Mouse (Mus musculus) hematopoietic multipotent progenitor cell, adult 10-12 weeks (in vitro differentiated cells): ENCODE results near the gene 1700008O03Rik. TPM values are rescaled to one million over a fixed set of nuclear protein-coding genes. Genes with fewer than 3 reads are reported as not detected.

ENCODE experiments used
- polyA plus RNA-seq: library from polyadenylated mRNA; stranded (reverse); fragments of >175 nt; gene quantifications from 2 replicates; pipeline ENCODE4 v1.2.3, GENCODE M21; 2012; ENCODE audit warnings: low replicate concordance

1700008O03Rik gene
- 0.36 and 0.40 TPM in 2 replicates for polyA plus RNA-seq

DNA sequence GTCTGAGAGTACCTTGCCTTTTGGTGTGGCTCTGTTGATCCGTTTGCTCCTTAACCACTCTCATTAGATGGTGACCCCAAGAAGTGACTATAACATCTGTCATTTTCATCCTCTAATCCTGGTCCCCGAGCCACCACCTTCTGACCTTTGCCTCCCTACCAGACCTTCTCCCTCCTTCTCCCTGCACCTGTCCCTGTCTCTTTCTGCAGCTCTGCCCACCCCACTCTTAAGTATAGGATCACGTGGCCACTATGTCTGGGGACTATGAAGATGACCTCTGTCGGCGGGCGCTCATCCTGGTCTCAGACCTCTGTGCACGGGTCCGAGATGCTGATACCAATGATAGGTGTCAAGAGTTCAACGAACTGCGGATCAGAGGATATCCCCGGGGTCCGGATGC lies at the start of gene 1700008O03Rik:
1700008O03Rik (minus strand) TSS at position 101 of the 400 bp plus-strand sequence.

DNA sequence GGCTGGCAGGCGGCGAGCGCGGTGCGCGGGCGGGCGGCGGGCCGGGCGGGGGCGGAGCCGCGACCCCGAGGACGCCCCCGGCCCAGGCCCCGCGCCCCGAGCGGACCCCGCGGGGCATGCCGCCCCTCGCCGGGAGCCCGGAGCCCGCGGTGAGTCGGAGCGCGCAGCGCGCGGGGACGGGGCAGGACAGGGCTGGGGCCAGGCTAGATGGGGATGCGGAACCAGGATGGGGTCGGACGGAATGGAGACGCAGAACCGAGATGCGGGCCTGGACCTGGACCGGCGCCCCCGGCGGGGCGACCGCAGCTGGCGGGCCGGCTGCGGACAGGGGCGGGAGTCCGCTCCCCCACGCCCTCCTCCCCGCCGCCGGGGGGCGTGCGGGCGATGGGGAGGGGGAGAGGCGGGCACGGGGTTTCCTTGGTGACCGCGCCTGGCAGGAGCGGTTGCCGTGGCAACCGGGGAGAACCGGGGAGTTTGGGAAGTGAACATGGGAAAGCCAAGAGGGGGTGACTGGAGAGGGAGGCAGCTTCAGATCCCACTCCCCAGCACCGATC lies 43.4 kb upstream of the 1700008O03Rik start, which contains the start of gene Lrrc4b:
Lrrc4b (plus strand) TSS at position 51 of the 554 bp plus-strand sequence.

DNA sequence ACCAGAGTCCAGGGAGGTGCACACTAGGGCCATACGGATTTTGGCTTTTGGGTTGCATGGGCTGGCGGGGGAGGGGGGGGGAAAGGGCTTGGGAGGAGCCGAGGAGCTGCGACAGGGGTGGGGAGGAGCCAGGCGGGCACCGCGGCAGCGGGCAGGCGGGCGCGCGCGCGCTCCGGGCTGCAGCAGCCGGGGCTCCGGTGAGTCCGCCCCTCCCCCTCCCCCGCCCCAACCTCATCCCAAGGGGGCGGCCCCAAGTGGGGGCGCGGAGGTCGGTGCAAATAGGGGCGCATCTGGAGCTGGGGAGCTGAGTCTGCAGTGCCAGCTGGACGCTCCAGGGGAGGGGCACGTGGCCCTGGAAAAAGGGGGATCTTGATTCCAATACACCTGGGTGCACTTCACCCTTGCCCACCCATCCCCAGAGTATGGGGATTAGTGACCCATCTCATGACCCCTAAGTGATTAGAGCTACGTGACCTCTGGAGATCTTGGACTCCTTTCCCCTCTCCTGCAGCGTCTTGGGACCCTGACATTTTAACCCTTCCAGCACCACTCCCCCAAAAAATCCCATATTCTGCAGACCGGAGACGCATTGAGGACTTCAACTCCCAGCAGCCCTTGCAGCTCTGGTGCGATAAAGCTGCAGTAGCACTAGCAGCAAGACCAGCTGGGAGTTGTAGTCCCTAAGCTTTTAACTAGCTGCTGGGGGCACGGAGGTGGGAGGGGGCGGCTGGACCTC lies 1.5 kb downstream of the 1700008O03Rik start, which contains the start of gene Syt3:
Syt3 (plus strand) TSS at position 123 of the 736 bp plus-strand sequence.

Other genes with a start within 250 kb of the 1700008O03Rik start
- not detected in 2 replicates for gene Klk1b16, start 249.1 kb downstream of the 1700008O03Rik start, polyA plus RNA-seq
- not detected in 2 replicates for gene Klk1b24, start 197.6 kb downstream of the 1700008O03Rik start, polyA plus RNA-seq
- not detected in 2 replicates for gene Klk1b3, start 187.6 kb downstream of the 1700008O03Rik start, polyA plus RNA-seq
- not detected in 2 replicates for gene Klk1b4, start 178.4 kb downstream of the 1700008O03Rik start, polyA plus RNA-seq
- gene Klk1b5, start 169.9 kb downstream of the 1700008O03Rik start, polyA plus RNA-seq, result not detected in 2 replicates
- gene Klk1, start 160.5 kb downstream of the 1700008O03Rik start, polyA plus RNA-seq, result 16.7 and 28.0 TPM in 2 replicates
- not detected in 2 replicates for gene Gm36864, start 149.6 kb downstream of the 1700008O03Rik start, polyA plus RNA-seq
- 0.10 TPM in 1 of 2 replicates, not detected in the other for gene 1700028J19Rik, start 139.1 kb downstream of the 1700008O03Rik start, polyA plus RNA-seq
- 155 and 164 TPM in 2 replicates for gene 2410002F23Rik, start 139.1 kb downstream of the 1700008O03Rik start, polyA plus RNA-seq
- not detected in 2 replicates for gene Acp4, start 128.4 kb downstream of the 1700008O03Rik start, polyA plus RNA-seq
- not detected in 2 replicates for gene Gm15517, start 124.4 kb downstream of the 1700008O03Rik start, polyA plus RNA-seq
- 1.6 and 1.7 TPM in 2 replicates for gene Clec11a, start 78.9 kb downstream of the 1700008O03Rik start, polyA plus RNA-seq
- 36.0 and 52.3 TPM in 2 replicates for gene Shank1, start 75.6 kb downstream of the 1700008O03Rik start, polyA plus RNA-seq
- 0.90 and 1.6 TPM in 2 replicates for gene Syt3, start 1.7 kb downstream of the 1700008O03Rik start, polyA plus RNA-seq
- gene Lrrc4b, start 43.2 kb upstream of the 1700008O03Rik start, polyA plus RNA-seq, result not detected in 2 replicates
- not detected in 2 replicates for gene Aspdh, start 79.6 kb upstream of the 1700008O03Rik start, polyA plus RNA-seq
- 245 and 532 TPM in 2 replicates for gene Josd2, start 82.2 kb upstream of the 1700008O03Rik start, polyA plus RNA-seq
- 279 and 432 TPM in 2 replicates for gene Emc10, start 110.7 kb upstream of the 1700008O03Rik start, polyA plus RNA-seq
- gene Fam71e1, start 110.8 kb upstream of the 1700008O03Rik start, polyA plus RNA-seq, result 18.2 and 39.1 TPM in 2 replicates
- gene Mybpc2, start 138.8 kb upstream of the 1700008O03Rik start, polyA plus RNA-seq, result 0.61 and 1.4 TPM in 2 replicates
- 694 and 1,266 TPM in 2 replicates for gene Spib, start 146.3 kb upstream of the 1700008O03Rik start, polyA plus RNA-seq
- gene Pold1, start 163.0 kb upstream of the 1700008O03Rik start, polyA plus RNA-seq, result 150 and 176 TPM in 2 replicates
- 388 and 706 TPM in 2 replicates for gene Nr1h2, start 168.1 kb upstream of the 1700008O03Rik start, polyA plus RNA-seq
- gene Napsa, start 186.6 kb upstream of the 1700008O03Rik start, polyA plus RNA-seq, result 103 and 215 TPM in 2 replicates
- gene Kcnc3, start 204.8 kb upstream of the 1700008O03Rik start, polyA plus RNA-seq, result 10.8 and 21.7 TPM in 2 replicates